Mouse (Mus musculus): Measurements from ENCODE around the gene AW549877. TPM values are rescaled to one million over a fixed set of nuclear protein-coding genes. Genes with fewer than 3 reads are reported as not detected.

AW549877 gene
- polyA plus RNA-seq, 1 experiment from 2014 or later: 22.7 TPM

Other genes with a start within 250 kb of the AW549877 start
- 12.4 and 13.1 TPM in 2 replicates for gene Fbxo4, start 16.2 kb downstream of the AW549877 start, polyA plus RNA-seq (2015; fragmentation: Nextera tagmentation; extraction: Ambion mirVana)
- 323 and 384 TPM in 2 replicates for gene Oxct1, start 30.6 kb upstream of the AW549877 start, polyA plus RNA-seq (2015; fragmentation: Nextera tagmentation; extraction: Ambion mirVana)